Comparison of ENCODE assay signal across 8 mouse cellular contexts in the genomic region with DNA sequence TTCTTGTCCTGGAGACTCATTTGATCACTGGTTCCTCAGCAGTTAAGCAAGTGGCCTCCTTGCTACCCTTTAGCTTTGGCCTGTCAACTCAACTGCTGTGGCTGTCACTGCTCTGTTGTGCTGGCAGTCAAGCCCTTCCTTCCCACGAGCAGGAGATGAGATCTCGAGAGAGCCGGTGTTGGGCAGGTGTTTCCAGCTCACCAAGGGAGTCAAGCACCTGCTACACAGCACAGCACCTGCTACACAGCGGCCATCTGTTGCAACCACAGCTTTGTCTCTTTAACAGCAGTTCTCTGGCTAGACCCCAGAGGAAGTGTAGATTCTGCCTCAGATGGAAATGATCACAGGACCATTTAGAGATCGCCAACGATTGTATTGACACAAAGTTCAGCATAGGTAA. TPM values are rescaled to one million over a fixed set of nuclear protein-coding genes. Genes with fewer than 3 reads are reported as not detected.
A peak's percentile ranks its signal among the peaks of the same experiment; 100 is the strongest.
DNase-seq lines count a peak whose midpoint lies in the region; ATAC-seq and TF ChIP-seq lines count a peak whose summit lies in the region.

No protein-coding gene starts in this region.

- H3K4me1 ChIP-seq in hindbrain, postnatal 0 days (ENCODE audit: insufficient read depth, low read length), result no peaks in the 10 kb centered on the region
- H3K4me1 ChIP-seq in neural tube, embryonic 13.5 days (replicated peaks), result peaks cover 10% of the 10 kb centered on the region

- WGBS in hindbrain, postnatal 0 days, result 42% methylated on average over 6 of the region's 6 CpGs
- WGBS in neural tube, embryonic 13.5 days, result 48% methylated on average over 6 of the region's 6 CpGs

- H3K27me3 ChIP-seq in hindbrain, postnatal 0 days (ENCODE audit: insufficient read depth, low read length), result no peaks in the 10 kb centered on the region
- H3K27me3 ChIP-seq in neural tube, embryonic 13.5 days, result no peaks in the 10 kb centered on the region

- H3K36me3 ChIP-seq in hindbrain, postnatal 0 days (ENCODE audit: insufficient read depth, low read length), result peaks cover 23% of the 10 kb centered on the region
- peaks cover 38% of the 10 kb centered on the region for H3K36me3 ChIP-seq in neural tube, embryonic 13.5 days

- H3K27ac ChIP-seq in hindbrain, postnatal 0 days, result peak overlapping the region; percentile 32; the same call in 1 of the 2 replicates
- no peak overlapping the region for H3K27ac ChIP-seq in neural tube, embryonic 13.5 days (replicated peaks)

- TF ChIP-seq POLR2A in brain, embryonic 14.5 days (IDR thresholded peaks at IDR 0.05; ENCODE audit: borderline replicate concordance, extremely low read depth, insufficient read depth, insufficient read length, poor library complexity, severe bottlenecking), result no peak

- no peak overlapping the region for H3K4me2 ChIP-seq in hindbrain, postnatal 0 days (ENCODE audit: low read depth, low read length)
- no peak overlapping the region for H3K4me2 ChIP-seq in neural tube, embryonic 13.5 days

- TF ChIP-seq CTCF in brain, embryonic 14.5 days (IDR thresholded peaks at IDR 0.05; ENCODE audit: borderline replicate concordance, extremely low read depth, insufficient read depth, insufficient read length), result no peak
- TF ChIP-seq CTCF in hindbrain, postnatal 0 days (IDR thresholded peaks at IDR 0.05; ENCODE audit: low read depth), result no peak

- no peaks in the 10 kb centered on the region for H3K9me3 ChIP-seq in hindbrain, postnatal 0 days (ENCODE audit: low read length)
- H3K9me3 ChIP-seq in neural tube, embryonic 13.5 days, result no peaks in the 10 kb centered on the region

- DNase-seq in embryo, embryonic 9.5 days (ENCODE audit: extremely low spot score), result peak; percentile 15
- DNase-seq in embryo, embryonic 10.5 days (ENCODE audit: low spot score), result no peak
- peak; percentile 41 for DNase-seq in brain, embryonic 14.5 days (ENCODE audit: low read depth)
- peak; percentile 44 for DNase-seq in hindbrain, postnatal 0 days (ENCODE audit: low spot score)
- DNase-seq in yolk sac, embryonic 10.5 days (ENCODE audit: low spot score), result no peak
- DNase-seq in layer of hippocampus, postnatal 36 days, result no peak
- no peak for DNase-seq in kidney, adult 11 months

- no peak overlapping the region for H3K4me3 ChIP-seq in hindbrain, postnatal 0 days (ENCODE audit: low read length)
- no peak overlapping the region for H3K4me3 ChIP-seq in neural tube, embryonic 13.5 days

- H3K9ac ChIP-seq in hindbrain, postnatal 0 days (replicated peaks; ENCODE audit: low read length), result no peak overlapping the region
- H3K9ac ChIP-seq in neural tube, embryonic 13.5 days, result no peak overlapping the region

- peak; percentile 60 for ATAC-seq in hindbrain, postnatal 0 days
- peak; percentile 42; the same call in 1 of the 2 replicates for ATAC-seq in neural tube, embryonic 13.5 days (ENCODE audit: low read depth)

RNA-seq across cellular contexts. Expression of gene Gal, which starts 37.3 kb away (rescaled TPM):
- polyA plus RNA-seq in brain, embryonic 14.5 days (2012; rRNA removed), result 3.9 and 6.2 TPM in 2 replicates
- 0.75 and 3.7 TPM in 2 replicates for total RNA-seq in hindbrain, postnatal 0 days (2014; rRNA removed)
- 29.4 and 40.6 TPM in 2 replicates for polyA plus RNA-seq in hindbrain, postnatal 0 days (2015; fragmentation: Nextera tagmentation; extraction: Ambion mirVana)
- 115 and 210 TPM in 2 replicates for polyA plus RNA-seq in neural tube, embryonic 13.5 days (2015; fragmentation: Nextera tagmentation; extraction: Ambion mirVana)
- 1 to 10 TPM; 1.0 to 1.1 TPM for total RNA-seq in layer of hippocampus, postnatal 36 days (2021)

Comparison
In these comparisons a context has a peak if more than half of its experiments do, and no peak if none do; other contexts are left out.
1. DNase-seq: peak in embryo, embryonic 9.5 days (single experiment), brain, embryonic 14.5 days (single experiment) and hindbrain, postnatal 0 days (single experiment); none in embryo, embryonic 10.5 days (single experiment), yolk sac, embryonic 10.5 days (single experiment), layer of hippocampus, postnatal 36 days (0 of 2) and kidney, adult 11 months (single experiment).